Mouse (Mus musculus): ENCODE data around the gene Triobp. TPM values are rescaled to one million over a fixed set of nuclear protein-coding genes. Genes with fewer than 3 reads are reported as not detected.
"Not testable (repeated sequence)": the region's sequence is repeated elsewhere in the genome, so short reads cannot be mapped to it uniquely, and the experiment has no call there.

The Triobp gene
- polyA plus RNA-seq, 1 experiment from 2014 or later, result 41.1 TPM

DNA sequence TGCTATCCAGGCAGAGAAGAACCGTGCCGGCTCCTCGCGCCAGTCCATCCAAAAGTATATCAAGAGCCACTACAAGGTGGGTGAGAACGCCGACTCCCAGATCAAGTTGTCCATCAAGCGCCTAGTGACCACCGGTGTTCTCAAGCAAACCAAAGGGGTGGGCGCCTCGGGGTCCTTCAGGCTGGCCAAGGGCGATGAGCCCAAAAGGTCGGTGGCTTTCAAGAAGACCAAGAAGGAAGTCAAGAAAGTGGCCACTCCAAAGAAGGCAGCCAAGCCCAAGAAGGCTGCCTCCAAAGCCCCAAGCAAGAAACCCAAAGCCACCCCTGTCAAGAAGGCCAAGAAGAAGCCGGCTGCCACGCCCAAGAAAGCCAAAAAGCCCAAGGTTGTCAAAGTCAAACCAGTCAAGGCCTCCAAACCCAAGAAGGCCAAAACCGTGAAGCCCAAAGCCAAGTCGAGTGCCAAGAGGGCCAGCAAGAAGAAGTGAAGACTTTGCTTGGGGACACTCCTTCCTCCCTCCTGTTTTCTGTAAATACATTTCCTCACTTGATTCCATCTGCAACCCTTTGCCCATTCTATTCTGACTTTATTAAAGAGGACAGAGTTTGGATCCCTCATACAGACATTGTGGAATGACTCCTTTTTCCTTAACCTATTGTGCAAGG is 81.4 kb downstream of the Triobp start:
- Histone ChIP-seq H3K4me1 (ENCODE audit: control insufficient read depth in 2 of 2, insufficient read depth in 2 of 2, low read length in 2 of 2) (peaks cover 24 to 27% of the 10 kb centered on the region in 2 experiments), H3K9me3 (ENCODE audit: control insufficient read depth, low read length) (no peaks in the 10 kb centered on the region), H3K4me3 (ENCODE audit: control insufficient read depth in 1 of 2, insufficient read depth in 1 of 2, low read depth in 1 of 2, low read length in 2 of 2) (peak overlapping the region; percentile 64 to 81), H3K9ac (ENCODE audit: low read length) (peak overlapping the region; percentile 99), H3K36me3 (ENCODE audit: control insufficient read depth, insufficient read depth, low read length) (no peaks in the 10 kb centered on the region), H3K4me2 (ENCODE audit: low read length) (peak overlapping the region; percentile 97), H3K27me3 (ENCODE audit: control insufficient read depth, insufficient read depth, low read length) (no peaks in the 10 kb centered on the region), H3K27ac (replicated peaks in 1 of 2; ENCODE audit: control insufficient read depth in 1 of 2, insufficient read depth in 1 of 2, low read depth in 2 of 2, low read length in 2 of 2) (peak overlapping the region; percentile 85 to 95)
- ATAC-seq (ENCODE audit: insufficient number of reproducible peaks, insufficient read depth, low FRiP score, low read depth), result no peak
- 24% methylated on average over 16 of the region's 16 CpGs for WGBS

GRCm38 (mm10) chr15:79029519-79030241 is 82.2 kb downstream of the Triobp start:
- H3K4me2 ChIP-seq (ENCODE audit: low read length), result peak overlapping the region; percentile 97
- no peaks in the 10 kb centered on the region for H3K36me3 ChIP-seq (ENCODE audit: control insufficient read depth, insufficient read depth, low read length)
- H3K27me3 ChIP-seq (ENCODE audit: control insufficient read depth, insufficient read depth, low read length), result no peaks in the 10 kb centered on the region
- ATAC-seq (ENCODE audit: insufficient number of reproducible peaks, insufficient read depth, low FRiP score, low read depth), result no peak
- no peaks in the 10 kb centered on the region for H3K9me3 ChIP-seq (ENCODE audit: control insufficient read depth, low read length)
- H3K4me1 ChIP-seq (ENCODE audit: control insufficient read depth in 2 of 2, insufficient read depth in 2 of 2, low read length in 2 of 2), result peaks cover 24 to 27% of the 10 kb centered on the region in 2 experiments
- 11% methylated on average over 11 of the region's 11 CpGs for WGBS
- H3K27ac ChIP-seq (replicated peaks in 1 of 2; ENCODE audit: control insufficient read depth in 1 of 2, insufficient read depth in 1 of 2, low read depth in 2 of 2, low read length in 2 of 2), result peak overlapping the region; percentile 28 to 95; a peak in 2 of 4 replicates
- peak overlapping the region; percentile 64 to 81 for H3K4me3 ChIP-seq (ENCODE audit: control insufficient read depth in 1 of 2, insufficient read depth in 1 of 2, low read depth in 1 of 2, low read length in 2 of 2)
- H3K9ac ChIP-seq (ENCODE audit: low read length), result peak overlapping the region; percentile 99

DNA sequence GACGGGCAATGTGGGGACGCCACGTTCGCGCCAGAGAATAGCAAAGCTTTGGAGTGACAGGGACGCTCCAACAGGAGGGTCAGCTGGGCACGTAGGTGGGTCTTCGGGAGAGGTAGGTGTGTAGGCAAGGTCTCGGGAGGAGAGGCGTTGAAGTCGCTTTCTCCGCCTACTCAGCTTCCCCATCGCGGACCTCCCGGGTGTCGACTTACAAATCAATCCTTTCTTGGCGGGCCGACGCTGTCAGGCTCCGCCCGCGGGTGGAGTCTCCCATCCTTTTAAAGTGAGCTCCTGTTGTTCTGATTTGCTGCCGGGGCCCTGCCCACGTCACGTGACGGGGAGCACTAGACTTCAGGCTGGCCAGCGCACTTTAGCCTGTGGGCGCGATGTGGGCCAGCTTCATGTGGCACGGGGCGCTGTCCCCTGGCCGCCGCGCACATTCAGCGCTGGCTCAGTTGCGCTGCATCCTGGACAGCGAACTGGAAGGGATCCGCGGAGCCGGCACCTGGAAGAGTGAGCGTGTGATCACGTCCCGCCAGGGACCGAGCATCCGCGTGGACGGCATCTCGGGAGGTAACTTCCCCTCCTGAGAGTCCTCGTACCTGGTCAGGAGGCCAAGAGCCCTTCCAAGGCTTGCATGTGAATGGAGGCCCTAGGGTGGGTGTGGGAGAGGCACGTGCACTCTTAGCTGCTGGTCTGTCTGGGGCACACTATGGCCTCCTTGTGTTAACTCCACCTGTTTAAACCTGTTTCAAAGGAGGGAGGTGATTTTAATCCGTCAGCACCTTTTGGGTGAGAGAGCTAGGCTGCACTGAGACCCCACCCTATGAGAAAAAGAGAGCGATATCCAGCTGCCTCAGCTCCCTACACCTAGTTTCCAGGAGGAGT is 83.3 kb downstream of the Triobp start:
- Histone ChIP-seq H3K27ac (replicated peaks in 1 of 2; ENCODE audit: control insufficient read depth in 1 of 2, insufficient read depth in 1 of 2, low read depth in 2 of 2, low read length in 2 of 2) (peak overlapping the region; percentile 55 to 95; a peak in 3 of 4 replicates), H3K4me1 (ENCODE audit: control insufficient read depth in 2 of 2, insufficient read depth in 2 of 2, low read length in 2 of 2) (peaks cover 19 to 27% of the 10 kb centered on the region in 2 experiments), H3K9me3 (ENCODE audit: control insufficient read depth, low read length) (no peaks in the 10 kb centered on the region), H3K36me3 (ENCODE audit: control insufficient read depth, insufficient read depth, low read length) (no peaks in the 10 kb centered on the region), H3K27me3 (ENCODE audit: control insufficient read depth, insufficient read depth, low read length) (no peaks in the 10 kb centered on the region), H3K4me2 (ENCODE audit: low read length) (peak overlapping the region; percentile 97), H3K9ac (ENCODE audit: low read length) (peak overlapping the region; percentile 99), H3K4me3 (ENCODE audit: control insufficient read depth in 1 of 2, insufficient read depth in 1 of 2, low read depth in 1 of 2, low read length in 2 of 2) (peak overlapping the region; percentile 64 to 71)
- ATAC-seq (ENCODE audit: insufficient number of reproducible peaks, insufficient read depth, low FRiP score, low read depth), result peak; percentile 75
- 1% methylated on average over 52 of the region's 52 CpGs for WGBS

- WGBS, result 87% methylated on average over 5 of the region's 5 CpGs
- H3K9ac ChIP-seq (ENCODE audit: low read length); ATAC-seq (ENCODE audit: insufficient number of reproducible peaks, insufficient read depth, low FRiP score, low read depth); H3K4me2 ChIP-seq (ENCODE audit: low read length); H3K4me3 ChIP-seq (ENCODE audit: control insufficient read depth in 1 of 2, insufficient read depth in 1 of 2, low read depth in 1 of 2, low read length in 2 of 2); H3K27me3 ChIP-seq (ENCODE audit: control insufficient read depth, insufficient read depth, low read length); H3K9me3 ChIP-seq (ENCODE audit: control insufficient read depth, low read length); H3K27ac ChIP-seq (replicated peaks in 1 of 2; ENCODE audit: control insufficient read depth in 1 of 2, insufficient read depth in 1 of 2, low read depth in 2 of 2, low read length in 2 of 2); H3K36me3 ChIP-seq (ENCODE audit: control insufficient read depth, insufficient read depth, low read length): not testable (repeated sequence)
- peaks cover 17 to 26% of the 10 kb centered on the region in 2 experiments for H3K4me1 ChIP-seq (ENCODE audit: control insufficient read depth in 2 of 2, insufficient read depth in 2 of 2, low read length in 2 of 2)
Measured at GRCm38 (mm10) chr15:79031908-79032307, 84.4 kb downstream of the Triobp start.

- H3K4me3 ChIP-seq (ENCODE audit: control insufficient read depth in 1 of 2, insufficient read depth in 1 of 2, low read depth in 1 of 2, low read length in 2 of 2), result no peak overlapping the region
Measured at GRCm38 (mm10) chr15:79037913-79038328, 90.4 kb downstream of the Triobp start.

DNA sequence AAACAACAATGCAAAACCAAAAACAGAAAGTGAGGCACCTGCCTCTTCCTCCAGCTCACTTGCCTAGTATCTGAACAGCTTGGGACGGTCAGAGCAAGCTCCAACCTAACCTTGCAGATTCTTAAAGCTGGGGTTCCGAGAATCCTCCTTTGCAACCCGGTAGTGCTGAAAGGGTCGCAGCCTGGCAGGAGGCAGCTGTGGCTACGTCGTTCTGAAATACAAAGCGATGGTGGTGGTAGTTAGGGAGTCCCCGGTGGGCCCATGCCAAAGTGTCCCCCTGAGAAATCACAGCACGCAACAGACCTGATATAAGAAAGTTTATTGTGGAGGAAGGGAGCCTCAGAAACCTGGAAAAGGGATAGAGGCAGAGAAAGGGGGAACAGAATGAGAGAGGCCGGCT is 90.8 kb downstream of the Triobp start:
- peak overlapping the region; percentile 38; the same call in 1 of the 2 replicates for H3K9ac ChIP-seq (ENCODE audit: low read length)
- H3K27me3 ChIP-seq (ENCODE audit: control insufficient read depth, insufficient read depth, low read length), result peaks cover 40% of the 10 kb centered on the region
- 65% methylated on average over 10 of the region's 10 CpGs for WGBS
- H3K27ac ChIP-seq (replicated peaks in 1 of 2; ENCODE audit: control insufficient read depth in 1 of 2, insufficient read depth in 1 of 2, low read depth in 2 of 2, low read length in 2 of 2), result no peak overlapping the region
- H3K9me3 ChIP-seq (ENCODE audit: control insufficient read depth, low read length), result no peaks in the 10 kb centered on the region
- 0 out of 2 replicates have a peak overlapping the region, but pooled peaks have one; percentile 44 for H3K4me2 ChIP-seq (ENCODE audit: low read length)
- H3K4me3 ChIP-seq (ENCODE audit: control insufficient read depth in 1 of 2, insufficient read depth in 1 of 2, low read depth in 1 of 2, low read length in 2 of 2), result no peak overlapping the region
- no peaks in the 10 kb centered on the region for H3K36me3 ChIP-seq (ENCODE audit: control insufficient read depth, insufficient read depth, low read length)
- H3K4me1 ChIP-seq (ENCODE audit: control insufficient read depth in 2 of 2, insufficient read depth in 2 of 2, low read length in 2 of 2), result peaks cover 10 to 26% of the 10 kb centered on the region in 2 experiments
- ATAC-seq (ENCODE audit: insufficient number of reproducible peaks, insufficient read depth, low FRiP score, low read depth), result no peak

More at GRCm38 (mm10) chr15:79037913-79038328, 90.4 kb downstream of the Triobp start:
- Histone ChIP-seq H3K9ac (ENCODE audit: low read length) (peak overlapping the region; percentile 38; the same call in 1 of the 2 replicates), H3K4me2 (ENCODE audit: low read length) (peak overlapping the region; percentile 44), H3K4me1 (ENCODE audit: control insufficient read depth in 2 of 2, insufficient read depth in 2 of 2, low read length in 2 of 2) (peaks cover 10 to 22% of the 10 kb centered on the region in 2 experiments), H3K36me3 (ENCODE audit: control insufficient read depth, insufficient read depth, low read length) (no peaks in the 10 kb centered on the region), H3K27me3 (ENCODE audit: control insufficient read depth, insufficient read depth, low read length) (peaks cover 36% of the 10 kb centered on the region), H3K9me3 (ENCODE audit: control insufficient read depth, low read length) (no peaks in the 10 kb centered on the region), H3K27ac (replicated peaks in 1 of 2; ENCODE audit: control insufficient read depth in 1 of 2, insufficient read depth in 1 of 2, low read depth in 2 of 2, low read length in 2 of 2) (no peak overlapping the region)
- no peak for ATAC-seq (ENCODE audit: insufficient number of reproducible peaks, insufficient read depth, low FRiP score, low read depth)
- 8% methylated on average over 14 of the region's 14 CpGs for WGBS

DNA sequence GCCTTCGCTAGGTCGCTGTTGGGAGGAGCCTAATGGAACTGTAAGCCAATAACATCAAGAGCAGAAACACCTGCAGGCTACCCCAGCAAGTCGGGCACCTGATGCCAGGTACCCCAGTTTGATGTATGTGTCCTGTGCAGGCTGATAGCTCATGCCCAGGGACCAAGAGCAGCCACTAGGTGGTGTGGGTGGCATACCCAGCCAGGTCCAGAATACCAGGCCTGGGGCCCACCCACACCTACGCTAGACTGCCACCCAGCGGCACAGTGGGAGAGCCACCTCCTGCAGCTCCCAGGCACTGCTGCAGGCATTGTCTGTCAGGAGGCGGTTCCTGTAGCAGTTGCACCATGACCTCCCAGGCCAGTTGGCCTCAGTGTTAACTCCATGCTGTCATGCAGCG is 91.3 kb downstream of the Triobp start:
- ATAC-seq (ENCODE audit: insufficient number of reproducible peaks, insufficient read depth, low FRiP score, low read depth), result peak; percentile 64
- WGBS, result 14% methylated on average over 7 of the region's 7 CpGs
- H3K4me3 ChIP-seq (ENCODE audit: control insufficient read depth in 1 of 2, insufficient read depth in 1 of 2, low read depth in 1 of 2, low read length in 2 of 2), result no peak overlapping the region
- H3K4me2 ChIP-seq (ENCODE audit: low read length), result no peak overlapping the region
- H3K27me3 ChIP-seq (ENCODE audit: control insufficient read depth, insufficient read depth, low read length), result peaks cover 45% of the 10 kb centered on the region
- no peak overlapping the region for H3K27ac ChIP-seq (replicated peaks in 1 of 2; ENCODE audit: control insufficient read depth in 1 of 2, insufficient read depth in 1 of 2, low read depth in 2 of 2, low read length in 2 of 2)
- no peaks in the 10 kb centered on the region for H3K9me3 ChIP-seq (ENCODE audit: control insufficient read depth, low read length)
- no peaks in the 10 kb centered on the region for H3K36me3 ChIP-seq (ENCODE audit: control insufficient read depth, insufficient read depth, low read length)
- no peak overlapping the region for H3K9ac ChIP-seq (ENCODE audit: low read length)
- peaks cover 10 to 28% of the 10 kb centered on the region in 2 experiments for H3K4me1 ChIP-seq (ENCODE audit: control insufficient read depth in 2 of 2, insufficient read depth in 2 of 2, low read length in 2 of 2)

Data from heart, embryonic 14.5 days (tissue).